Mouse (Mus musculus): ENCODE data around the gene Crebrf.

DNA sequence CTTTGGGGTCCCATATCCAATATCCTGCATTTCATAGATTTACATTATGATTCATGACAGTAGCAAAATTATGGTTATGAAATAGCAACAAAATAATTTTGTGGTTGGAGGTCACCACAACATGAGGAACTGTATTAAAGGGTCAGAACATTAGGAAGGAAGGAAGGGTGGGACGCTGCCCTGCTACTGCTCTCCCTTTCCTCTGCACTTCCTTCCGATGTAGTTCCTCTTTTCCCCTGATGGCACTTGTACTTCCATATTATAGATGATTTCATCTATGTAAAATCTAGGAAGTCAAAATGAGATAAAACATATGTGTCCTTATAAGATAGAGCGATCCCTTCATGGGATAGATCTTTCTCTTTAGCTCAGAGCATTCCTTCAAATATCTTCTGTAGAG, 34.5 kb downstream of the Crebrf start:
- TF ChIP-seq CTCF (IDR thresholded peaks at IDR 0.05; ENCODE audit: control insufficient read depth, insufficient read depth, insufficient read length): no peak
- no peak for TF ChIP-seq MYOD1 (IDR thresholded peaks at IDR 0.05; ENCODE audit: control insufficient read depth, insufficient read length, low read depth)
- no peak for TF ChIP-seq MAX (IDR thresholded peaks at IDR 0.05)
- no peak for TF ChIP-seq USF1 (IDR thresholded peaks at IDR 0.05; ENCODE audit: low read depth)
- TF ChIP-seq MYOG (IDR thresholded peaks at IDR 0.05; ENCODE audit: control insufficient read depth, extremely low read depth, insufficient read length): no peak
- no peak for TF ChIP-seq CEBPB (IDR thresholded peaks at IDR 0.05; ENCODE audit: low read depth)
